Mouse (Mus musculus) bone marrow, adult 2 months (tissue): ENCODE results near the gene Cxcl13.

Experiments
- CTCF ChIP-seq: fragments of 200-500 bp; IDR thresholded peaks from 2 replicates; pipeline ENCODE4 v1.5.1; 2011; ENCODE audit warnings: low read length, control low read depth; ENCODE audit not compliant: control insufficient read depth, insufficient read depth
- POLR2A ChIP-seq: fragments of 200-500 bp; IDR thresholded peaks from 2 replicates; pipeline ENCODE4 v1.6.1; 2011; ENCODE audit warnings: low read depth, mild to moderate bottlenecking, control low read depth, low read length, borderline replicate concordance; ENCODE audit not compliant: control insufficient read depth

DNA sequence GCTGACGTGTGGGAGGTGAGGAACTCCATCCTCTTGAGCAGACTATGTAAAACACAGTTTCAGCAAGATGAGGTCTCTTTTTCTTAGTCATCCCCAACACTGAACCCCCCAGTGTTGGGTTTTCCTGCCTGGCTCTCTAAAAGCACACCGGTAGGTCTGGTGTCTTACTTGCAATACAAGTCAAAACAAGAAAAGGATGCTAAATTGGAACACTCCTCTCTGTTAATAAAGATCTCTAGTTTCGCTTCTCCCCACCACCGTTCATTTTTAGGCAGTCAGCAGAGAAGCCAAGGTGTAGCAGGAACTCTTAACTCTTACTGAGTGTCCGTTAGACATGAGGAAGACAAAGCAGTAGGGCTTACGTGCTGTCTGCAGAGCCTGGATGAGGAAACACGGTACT lies 15.2 kb upstream of the Cxcl13 start:
- TF ChIP-seq CTCF (no peak), POLR2A (no peak)
